13 mouse cellular contexts compared by ENCODE assay signal in the genomic region with DNA sequence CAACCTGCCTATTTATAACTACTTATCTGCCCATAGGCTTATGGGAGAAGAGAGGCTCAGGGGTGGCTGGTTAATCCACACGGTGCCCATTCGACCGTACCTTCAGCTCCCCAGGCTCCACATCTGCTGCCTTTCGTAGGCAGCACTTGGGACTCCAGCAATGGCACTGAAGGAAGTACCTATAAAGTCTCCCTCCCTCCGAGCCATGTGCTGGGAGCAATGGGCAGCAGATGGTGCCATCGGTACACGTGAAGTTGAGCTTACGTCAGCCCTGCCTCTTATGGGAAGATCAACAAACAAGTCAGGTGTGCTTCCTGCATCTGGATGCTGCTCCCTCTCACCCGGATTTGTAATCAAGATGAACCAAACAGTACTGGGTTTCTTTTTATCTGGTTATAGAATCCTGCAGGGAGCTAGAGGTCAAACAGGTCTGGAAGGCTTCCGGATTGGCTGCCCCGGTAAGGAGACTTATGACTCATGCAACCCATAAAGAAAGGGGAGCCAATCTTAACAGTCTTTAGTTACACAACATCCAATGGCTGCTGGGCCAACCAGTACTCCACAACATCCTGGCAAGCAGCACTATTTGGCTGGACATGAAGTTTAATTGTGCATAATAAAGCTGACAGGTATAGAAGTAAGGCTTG. TPM values are rescaled to one million over a fixed set of nuclear protein-coding genes. Genes with fewer than 3 reads are reported as not detected.
A peak's percentile ranks its signal among the peaks of the same experiment; 100 is the strongest.
DNase-seq lines count a peak whose midpoint lies in the region; ATAC-seq and TF ChIP-seq lines count a peak whose summit lies in the region.
"Had no signal": no experiment of that assay in that cellular context is flagged by ENCODE, and none has a peak within 500 bp of the region (broad histone marks: within the 10 kb centered on the region; RNA-seq: fewer than 3 reads in every experiment).

No protein-coding gene starts in this region.

- no peak for DNase-seq in heart, adult 2 months
- DNase-seq in heart, adult 18-20 months, result no peak
- peak; percentile 28 for DNase-seq in lung, postnatal 0 days (ENCODE audit: low spot score)
- no peak for DNase-seq in lung, postnatal 10 days
- peak; percentile 22 to 40 for DNase-seq in cerebellum, postnatal 25 days
- DNase-seq in splenic B cell, adult 2 months (ENCODE audit: low read depth, low spot score), result peak; percentile 62
- DNase-seq in forebrain, embryonic 14.5 days (ENCODE audit: low spot score), result no peak
- DNase-seq: adrenal gland, adult 8-10 months; right cerebral cortex, postnatal 25 days had no signal

- ATAC-seq in lung, postnatal 0 days, result peak; percentile 42
- no peak for ATAC-seq in monocyte, adult 5-6 weeks (replicated peaks; ENCODE audit: insufficient number of reproducible peaks, low FRiP score, low TSS enrichment, poor library complexity, severe bottlenecking)
- no peak for ATAC-seq in forebrain, embryonic 14.5 days

- no peaks in the 10 kb centered on the region for H3K4me1 ChIP-seq in heart, adult 2 months (ENCODE audit: control insufficient read depth, insufficient read depth, low read length)
- no peaks in the 10 kb centered on the region for H3K4me1 ChIP-seq in lung, postnatal 0 days (ENCODE audit: insufficient read depth, low read depth, low read length)
- H3K4me1 ChIP-seq in forebrain, embryonic 14.5 days (ENCODE audit: control insufficient read depth, insufficient read depth, low read length), result no peaks in the 10 kb centered on the region
- H3K4me1 ChIP-seq: embryonic facial prominence, embryonic 15.5 days; hindbrain, embryonic 15.5 days had no signal

- intact Hi-C loops in heart, adult 2 months (cut with DNase I), result loop anchor here (2.0 to 5.0 kb wide), 3 partner anchors 48 to 173 kb away; no protein-coding TSS in a partner anchor

- H3K27me3 ChIP-seq in heart, adult 2 months (ENCODE audit: control insufficient read depth, insufficient read depth, low read length), result no peaks in the 10 kb centered on the region
- no peaks in the 10 kb centered on the region for H3K27me3 ChIP-seq in lung, postnatal 0 days (replicated peaks; ENCODE audit: insufficient read depth, low read length)
- H3K27me3 ChIP-seq in splenic B cell, adult 2 months (ENCODE audit: control insufficient read depth, insufficient read depth, low read length, poor library complexity, severe bottlenecking), result no peaks in the 10 kb centered on the region
- H3K27me3 ChIP-seq in forebrain, embryonic 14.5 days (replicated peaks; ENCODE audit: control insufficient read depth, insufficient read depth, low read length), result no peaks in the 10 kb centered on the region
- H3K27me3 ChIP-seq: embryonic facial prominence, embryonic 15.5 days; hindbrain, embryonic 15.5 days had no signal

- H3K79me2 ChIP-seq in heart, adult 2 months (replicated peaks; ENCODE audit: control insufficient read depth, insufficient read depth, low read length), result no peaks in the 10 kb centered on the region

- H3K36me3 ChIP-seq in heart, adult 2 months (ENCODE audit: control insufficient read depth, insufficient read depth, low read length), result no peaks in the 10 kb centered on the region
- no peaks in the 10 kb centered on the region for H3K36me3 ChIP-seq in lung, postnatal 0 days (ENCODE audit: insufficient read depth, low read length)
- H3K36me3 ChIP-seq in splenic B cell, adult 2 months (ENCODE audit: control insufficient read depth, insufficient read depth, low read length, poor library complexity, severe bottlenecking), result no peaks in the 10 kb centered on the region; the same call in 1 of the 2 replicates
- H3K36me3 ChIP-seq in forebrain, embryonic 14.5 days (ENCODE audit: control insufficient read depth, insufficient read depth, low read length), result peaks cover 40% of the 10 kb centered on the region

- H3K9ac ChIP-seq in heart, adult 2 months (ENCODE audit: low read depth, low read length), result no peak overlapping the region
- H3K9ac ChIP-seq in lung, postnatal 0 days (replicated peaks; ENCODE audit: low read depth), result no peak overlapping the region
- H3K9ac ChIP-seq in forebrain, embryonic 14.5 days (ENCODE audit: low read length), result no peak overlapping the region
- H3K9ac ChIP-seq: embryonic facial prominence, embryonic 15.5 days; hindbrain, embryonic 15.5 days had no signal

- no peak overlapping the region for H3K4me3 ChIP-seq in heart, adult 2 months
- no peak overlapping the region for H3K4me3 ChIP-seq in lung, postnatal 0 days (ENCODE audit: low read depth, low read length)
- H3K4me3 ChIP-seq in forebrain, embryonic 14.5 days (ENCODE audit: low read depth, low read length), result no peak overlapping the region
- H3K4me3 ChIP-seq: embryonic facial prominence, embryonic 15.5 days; hindbrain, embryonic 15.5 days had no signal

- no peaks in the 10 kb centered on the region for H3K9me3 ChIP-seq in lung, postnatal 0 days (ENCODE audit: low read length)
- H3K9me3 ChIP-seq in forebrain, embryonic 14.5 days (replicated peaks; ENCODE audit: control insufficient read depth, low read length), result no peaks in the 10 kb centered on the region
- H3K9me3 ChIP-seq: embryonic facial prominence, embryonic 15.5 days; hindbrain, embryonic 15.5 days had no signal

- peak; percentile 55 for TF ChIP-seq CTCF in heart, adult 2 months (IDR thresholded peaks at IDR 0.05)
- TF ChIP-seq CTCF in lung, postnatal 0 days (IDR thresholded peaks at IDR 0.05), result peak; percentile 39

- H3K27ac ChIP-seq in heart, adult 2 months, result no peak overlapping the region
- no peak overlapping the region for H3K27ac ChIP-seq in lung, postnatal 0 days (ENCODE audit: low read length)
- no peak overlapping the region for H3K27ac ChIP-seq in forebrain, embryonic 14.5 days (ENCODE audit: low read depth, low read length)
- H3K27ac ChIP-seq: embryonic facial prominence, embryonic 15.5 days; hindbrain, embryonic 15.5 days had no signal

- no peak overlapping the region for H3K4me2 ChIP-seq in lung, postnatal 0 days (replicated peaks; ENCODE audit: low read depth, low read length)
- H3K4me2 ChIP-seq in forebrain, embryonic 14.5 days (ENCODE audit: low read length), result no peak overlapping the region
- H3K4me2 ChIP-seq: embryonic facial prominence, embryonic 15.5 days; hindbrain, embryonic 15.5 days; midbrain, embryonic 11.5 days had no signal

- 56% methylated on average over 11 of the region's 11 CpGs for WGBS in heart, adult 2 months
- WGBS in lung, postnatal 0 days, result 73% methylated on average over 11 of the region's 11 CpGs
- 86% methylated on average over 11 of the region's 11 CpGs for WGBS in forebrain, embryonic 14.5 days

- TF ChIP-seq POLR2A in heart, adult 2 months (IDR thresholded peaks at IDR 0.05; ENCODE audit: insufficient read depth, low read depth, low read length), result no peak

- 0 out of 2 replicates have a peak, but pooled peaks have one; percentile 52 for TF ChIP-seq EP300 in heart, adult 2 months (IDR thresholded peaks at IDR 0.05; ENCODE audit: insufficient read depth, low read depth, low read length)
- TF ChIP-seq EP300 in lung, postnatal 0 days (IDR thresholded peaks at IDR 0.05), result no peak

RNA-seq across cellular contexts. Expression of a gene that starts 34.2 kb away (rescaled TPM):
- total RNA-seq in heart, adult 2 months (2021), result 10 to 100 TPM in 1 of 2 experiments, 1 to 10 TPM in 1; 6.8 to 11.5 TPM
- polyA plus RNA-seq in heart, adult 2 months (2012; rRNA removed), result 6.0 and 7.5 TPM in 2 replicates
- total RNA-seq in heart, adult 18-20 months (2021), result 10 to 100 TPM in 1 of 2 experiments, 1 to 10 TPM in 1; 7.7 to 11.7 TPM
- polyA plus RNA-seq in lung, postnatal 0 days (2015; fragmentation: Nextera tagmentation; extraction: Ambion mirVana), result 10.0 and 15.2 TPM in 2 replicates
- 33.5 to 63.6 TPM (median 45.1 TPM) in 3 replicates for total RNA-seq in monocyte, adult 5-6 weeks (2017)
- 17.9 and 20.3 TPM in 2 replicates for polyA plus RNA-seq in forebrain, embryonic 14.5 days (2014; fragmentation: Nextera tagmentation; extraction: Ambion mirVana)

Comparison
In these comparisons a context has a peak if more than half of its experiments do, and no peak if none do; other contexts are left out.
1. DNase-seq: peak in lung, postnatal 0 days (single experiment), cerebellum, postnatal 25 days (2 of 2) and splenic B cell, adult 2 months (single experiment); none in heart, adult 2 months (0 of 2), heart, adult 18-20 months (0 of 2), lung, postnatal 10 days (single experiment) and forebrain, embryonic 14.5 days (single experiment).